Mouse (Mus musculus): Measurements from ENCODE around the gene Fam107b.

- TF ChIP-seq CTCF (conservative IDR thresholded peaks at IDR 0.05; ENCODE audit: low read length) = no peak
- TF ChIP-seq POU5F1 (IDR thresholded peaks at IDR 0.05; ENCODE audit: borderline replicate concordance, low read length) = no peak
These were observed 132.4 kb downstream of the Fam107b start for GRCm38 (mm10) chr2:3702640-3703190.

Measured in E14TG2a.4 (cell line).